Mouse (Mus musculus) G1E (cell line): Measurements from ENCODE around the gene Egfr. TPM values are rescaled to one million over a fixed set of nuclear protein-coding genes. Genes with fewer than 3 reads are reported as not detected.

Experiments used
- ATAC-seq: 2 replicates; pipeline ENCODE4 v1.8.0; 2016; ENCODE audit warnings: mild to moderate bottlenecking; ENCODE audit not compliant: insufficient number of reproducible peaks, poor library complexity, low FRiP score, severe bottlenecking; ENCODE audit errors: extremely low read depth
- DNase-seq: peaks from one replicate; pipeline ENCODE4 v3.0.0; 2012; ENCODE audit warnings: low spot score
- H3K27me3 ChIP-seq: 2 replicates; pipeline ENCODE4 v1.6.1; 2012; ENCODE audit warnings: mild to moderate bottlenecking, low read length, inconsistent platforms; ENCODE audit not compliant: insufficient read depth
- H3K36me3 ChIP-seq: replicated peaks from 2 replicates; pipeline ENCODE3; 2012; ENCODE audit warnings: mild to moderate bottlenecking, inconsistent platforms
- H3K4me1 ChIP-seq: 2 replicates; pipeline ENCODE4 v1.6.1; 2012; ENCODE audit warnings: low read depth, low read length, inconsistent platforms, mixed read lengths; ENCODE audit not compliant: insufficient read depth
- H3K4me3 ChIP-seq: 2 replicates; pipeline ENCODE4 v1.5.1; 2012; ENCODE audit warnings: low read depth, mild to moderate bottlenecking, inconsistent platforms, low read length, moderate library complexity, mixed read lengths
- H3K9me3 ChIP-seq: replicated peaks from 2 replicates; pipeline ENCODE4 v1.6.1; 2012; ENCODE audit warnings: inconsistent platforms
- CTCF ChIP-seq: IDR thresholded peaks from 2 replicates; pipeline ENCODE4 v1.5.1; 2012; ENCODE audit warnings: low read depth, low read length, inconsistent platforms, mixed read lengths
- GATA1 ChIP-seq: IDR thresholded peaks from 2 replicates; pipeline ENCODE4 v1.6.1; 2012; ENCODE audit warnings: borderline replicate concordance, low read length, inconsistent platforms, mixed read lengths
- GATA2 ChIP-seq: IDR thresholded peaks from 2 replicates; pipeline ENCODE4 v1.6.1; 2012; ENCODE audit warnings: low read depth, low read length, inconsistent platforms, borderline replicate concordance
- POLR2AphosphoS5 ChIP-seq: IDR thresholded peaks from 2 replicates; pipeline ENCODE4 v1.6.1; 2012; ENCODE audit warnings: low read depth, low read length, inconsistent platforms; ENCODE audit not compliant: insufficient replicate concordance
- TAL1 ChIP-seq: conservative IDR thresholded peaks from 2 replicates; pipeline ENCODE4 v1.6.1; 2012; ENCODE audit warnings: low read depth, low read length, inconsistent platforms, mixed read lengths
- polyA plus RNA-seq: library from polyadenylated mRNA; stranded (reverse); fragments of >175 nt; gene quantifications from 2 replicates; pipeline ENCODE4 v1.2.3, GENCODE M21; 2012
- total RNA-seq, 2 experiments: library from RNA; stranded (forward) in 1 of 2; stranded (reverse) in 1 of 2; fragments of 200-1000 nt in 1 of 2; fragments of >200 nt in 1 of 2; fragmentation: Nextera tagmentation in 1 of 2; gene quantifications; 2 replicates each; pipeline ENCODE4 v1.2.3; 2014 to 2017

The Egfr gene
- total and polyA plus RNA-seq, 3 experiments, result 0.05 TPM; not detected in 2

DNA sequence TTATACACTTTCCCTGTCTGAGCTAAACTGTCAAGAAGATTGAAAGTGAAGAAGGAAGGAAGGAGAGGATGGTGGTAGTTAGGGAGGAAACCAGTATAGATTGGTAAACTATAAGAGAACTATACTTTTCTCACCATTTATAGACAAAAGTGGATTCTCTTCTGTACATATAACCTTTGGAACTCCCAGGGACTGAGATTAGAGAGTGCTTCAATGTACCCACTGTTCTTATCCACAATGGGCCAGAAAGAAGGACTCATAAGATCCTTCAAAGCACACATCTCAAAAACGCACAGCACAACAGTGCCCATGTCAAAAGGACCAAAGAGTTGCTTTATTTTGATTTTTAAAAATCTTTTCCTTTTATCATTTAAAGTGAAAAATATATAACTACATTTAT, 148.2 kb downstream of the Egfr start:
- Histone ChIP-seq H3K27me3 (peaks cover 4% of the 10 kb centered on the region), H3K4me1 (no peaks in the 10 kb centered on the region), H3K36me3 (no peaks in the 10 kb centered on the region), H3K4me3 (no peak overlapping the region), H3K9me3 (no peaks in the 10 kb centered on the region)
- TF ChIP-seq POLR2AphosphoS5 (no peak), TAL1 (no peak), CTCF (no peak), GATA1 (no peak), GATA2 (no peak)
- no peak for ATAC-seq
- DNase-seq, result no peak

DNA sequence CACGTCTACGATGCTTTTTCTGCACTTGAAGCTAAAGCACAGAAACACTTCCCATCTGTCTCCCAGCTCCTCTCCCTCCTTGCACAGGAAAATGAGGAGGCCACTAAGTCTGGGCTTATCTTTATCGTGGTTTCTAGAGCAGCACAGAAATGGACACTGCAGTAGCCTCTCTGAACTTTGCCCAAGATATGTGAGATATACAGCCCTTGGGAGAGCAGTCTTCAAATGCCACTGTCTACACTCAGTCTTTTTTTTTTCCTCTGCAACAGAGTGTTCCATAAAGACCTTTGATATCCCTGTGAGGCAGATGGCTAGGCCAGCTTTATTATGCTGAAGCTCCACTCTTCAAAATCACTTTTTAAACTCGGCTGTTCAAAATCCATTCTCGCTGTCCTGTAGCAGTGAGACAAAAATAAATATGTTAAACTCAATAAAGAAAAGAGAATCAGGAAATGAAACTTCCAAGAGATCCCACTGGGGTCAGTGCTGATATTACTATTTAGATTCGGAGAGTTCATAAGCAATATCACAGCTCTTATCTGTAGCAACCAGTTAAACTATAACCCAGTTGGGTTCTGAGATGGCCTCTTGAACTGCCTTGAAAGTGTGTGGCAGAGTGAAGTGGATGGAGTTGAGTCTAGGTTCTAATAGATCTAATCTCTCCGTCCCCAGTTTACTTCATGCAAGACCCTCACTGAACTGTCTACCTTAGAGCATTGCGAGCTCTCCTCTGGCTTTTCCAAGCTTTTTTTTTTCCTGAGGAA, 148.8 kb downstream of the Egfr start:
- Histone ChIP-seq H3K4me3 (no peak overlapping the region), H3K27me3 (peaks cover 8% of the 10 kb centered on the region), H3K9me3 (no peaks in the 10 kb centered on the region), H3K36me3 (no peaks in the 10 kb centered on the region), H3K4me1 (no peaks in the 10 kb centered on the region)
- ATAC-seq (no peak), DNase-seq (no peak)
- no peak for TF ChIP-seq TAL1
- no peak for TF ChIP-seq CTCF
- TF ChIP-seq GATA2, result no peak
- TF ChIP-seq POLR2AphosphoS5, result no peak
- no peak for TF ChIP-seq GATA1

DNA sequence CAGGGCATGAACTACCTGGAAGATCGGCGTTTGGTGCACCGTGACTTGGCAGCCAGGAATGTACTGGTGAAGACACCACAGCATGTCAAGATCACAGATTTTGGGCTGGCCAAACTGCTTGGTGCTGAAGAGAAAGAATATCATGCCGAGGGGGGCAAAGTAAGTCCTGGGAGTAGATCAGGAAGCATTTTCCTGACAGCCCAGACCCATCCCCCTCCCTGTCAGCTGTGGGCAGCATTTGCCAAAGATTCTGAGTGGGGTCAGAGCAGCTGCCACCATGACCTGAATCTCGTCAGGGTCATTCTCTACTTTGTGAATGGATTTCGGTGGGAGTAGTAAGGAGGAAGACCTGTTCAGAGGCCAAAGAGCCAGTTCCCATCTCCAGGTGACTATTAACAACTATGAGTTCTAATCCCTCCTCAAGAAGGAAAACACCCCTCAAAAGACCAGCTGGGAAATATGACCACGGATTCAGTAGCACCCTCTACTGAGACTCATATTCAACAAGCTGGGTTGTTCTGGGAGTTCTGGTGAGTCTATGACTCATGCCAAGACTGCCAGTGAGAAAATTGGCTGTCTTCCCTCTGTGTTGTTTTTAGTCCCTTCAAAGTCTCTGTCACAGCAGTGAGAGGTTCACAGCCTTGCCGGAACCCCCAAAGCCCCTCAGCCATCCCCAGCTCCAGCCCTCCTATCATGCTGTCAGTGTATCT, 152.5 kb downstream of the Egfr start:
- Histone ChIP-seq H3K4me3 (no peak overlapping the region), H3K36me3 (no peaks in the 10 kb centered on the region), H3K9me3 (no peaks in the 10 kb centered on the region), H3K4me1 (no peaks in the 10 kb centered on the region), H3K27me3 (peaks cover 8% of the 10 kb centered on the region)
- no peak for ATAC-seq
- no peak for TF ChIP-seq CTCF
- TF ChIP-seq TAL1, result no peak
- no peak for TF ChIP-seq POLR2AphosphoS5
- TF ChIP-seq GATA1, result no peak
- no peak for TF ChIP-seq GATA2
- no peak for DNase-seq

DNA sequence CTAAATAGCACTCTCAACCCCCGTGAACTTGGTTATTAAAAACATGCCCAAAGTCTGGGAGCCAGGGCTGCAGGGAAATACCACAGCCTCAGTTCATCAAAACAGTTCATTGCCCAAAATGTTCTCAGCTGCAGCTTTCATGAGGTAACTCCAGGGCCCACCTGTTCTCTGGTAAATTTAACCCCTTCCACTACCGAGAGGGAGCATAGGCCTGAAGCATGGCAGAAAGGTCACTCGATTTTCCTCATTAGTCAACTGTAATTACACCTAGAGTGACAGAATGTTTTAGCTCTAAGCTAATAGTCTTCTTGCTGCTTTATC, 153.0 kb downstream of the Egfr start:
- no peaks in the 10 kb centered on the region for H3K4me1 ChIP-seq
- H3K36me3 ChIP-seq, result no peaks in the 10 kb centered on the region
- DNase-seq (no peak), ATAC-seq (no peak)
- H3K9me3 ChIP-seq, result no peaks in the 10 kb centered on the region
- TF ChIP-seq GATA2 (no peak), TAL1 (no peak), CTCF (no peak), GATA1 (no peak), POLR2AphosphoS5 (no peak)
- no peak overlapping the region for H3K4me3 ChIP-seq
- peaks cover 8% of the 10 kb centered on the region for H3K27me3 ChIP-seq

DNA sequence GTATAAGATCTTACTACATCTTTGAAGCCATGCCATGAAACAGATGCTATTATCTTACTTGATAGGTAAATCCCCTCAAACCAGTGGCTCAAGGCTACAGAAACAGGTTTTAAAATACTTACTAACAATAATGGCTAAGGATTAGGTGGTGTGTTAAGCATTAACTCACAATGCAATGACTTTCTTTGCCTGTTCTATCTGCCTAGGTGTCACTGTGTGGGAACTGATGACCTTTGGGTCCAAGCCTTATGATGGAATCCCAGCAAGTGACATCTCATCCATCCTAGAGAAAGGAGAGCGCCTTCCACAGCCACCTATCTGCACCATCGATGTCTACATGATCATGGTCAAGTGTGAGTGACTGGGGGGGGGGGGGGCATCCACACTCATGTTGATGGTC, 154.5 kb downstream of the Egfr start:
- no peak overlapping the region for H3K4me3 ChIP-seq
- peaks cover 8% of the 10 kb centered on the region for H3K27me3 ChIP-seq
- H3K4me1 ChIP-seq, result no peaks in the 10 kb centered on the region
- TF ChIP-seq GATA1 (no peak), CTCF (no peak), POLR2AphosphoS5 (no peak), GATA2 (no peak), TAL1 (no peak)
- no peaks in the 10 kb centered on the region for H3K36me3 ChIP-seq
- DNase-seq, result no peak
- no peaks in the 10 kb centered on the region for H3K9me3 ChIP-seq
- no peak for ATAC-seq

DNA sequence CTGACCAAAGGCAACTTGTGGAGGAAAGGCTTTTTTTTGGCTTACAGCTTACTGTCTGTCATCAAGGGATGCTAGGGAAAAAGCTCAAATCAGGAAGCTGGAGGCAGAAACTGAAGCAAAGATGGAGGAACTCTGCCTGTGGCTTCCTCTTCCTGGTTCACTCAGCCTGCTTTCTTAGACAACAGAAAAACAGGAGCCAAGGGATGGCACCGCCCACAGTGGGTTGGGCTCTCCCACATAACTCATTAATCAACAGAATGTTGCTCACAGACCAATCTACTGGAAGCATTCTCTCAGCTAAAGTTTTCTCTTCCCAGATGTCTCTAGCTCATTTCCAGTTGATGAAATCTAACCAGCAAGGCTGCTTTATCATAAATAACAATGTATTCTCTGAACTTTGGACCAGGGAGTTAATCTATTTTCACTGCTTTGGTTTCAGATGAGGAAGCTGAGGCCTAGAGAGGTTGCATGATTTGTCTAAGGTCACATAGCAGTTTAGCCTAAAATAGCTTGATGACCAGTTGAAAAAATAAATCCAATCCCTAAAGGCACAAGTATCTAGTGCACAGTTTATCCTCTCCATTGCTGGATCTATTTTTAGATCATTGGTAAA, 155.6 kb downstream of the Egfr start:
- no peaks in the 10 kb centered on the region for H3K36me3 ChIP-seq
- no peak for ATAC-seq
- H3K9me3 ChIP-seq, result no peaks in the 10 kb centered on the region
- TF ChIP-seq GATA1 (no peak), CTCF (no peak), GATA2 (no peak), POLR2AphosphoS5 (no peak), TAL1 (no peak)
- H3K4me1 ChIP-seq, result no peaks in the 10 kb centered on the region
- H3K4me3 ChIP-seq, result no peak overlapping the region
- H3K27me3 ChIP-seq, result peaks cover 8% of the 10 kb centered on the region
- no peak for DNase-seq

DNA sequence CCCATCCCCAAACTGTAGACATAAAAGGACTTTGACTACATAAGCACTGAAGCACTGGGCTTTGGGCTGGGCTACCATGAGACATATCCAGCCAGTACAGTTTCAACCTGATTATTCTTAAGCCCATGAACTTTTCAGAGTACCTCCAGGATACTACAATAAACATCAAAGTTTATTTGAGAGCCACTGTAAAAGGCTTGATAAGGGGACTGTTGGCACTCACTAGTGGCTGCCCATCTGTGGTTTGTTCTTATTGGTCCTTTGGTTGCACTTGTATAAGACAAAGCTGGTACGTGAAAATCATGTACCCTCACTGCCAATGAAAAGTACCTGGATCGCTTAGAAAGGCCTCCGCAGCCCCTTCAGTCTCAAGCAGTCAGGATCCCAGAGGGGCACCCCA, 162.8 kb downstream of the Egfr start:
- no peak overlapping the region for H3K4me3 ChIP-seq
- H3K4me1 ChIP-seq, result no peaks in the 10 kb centered on the region
- DNase-seq (no peak), ATAC-seq (no peak)
- H3K9me3 ChIP-seq, result no peaks in the 10 kb centered on the region
- TF ChIP-seq POLR2AphosphoS5 (no peak), GATA2 (no peak)
- no peaks in the 10 kb centered on the region for H3K36me3 ChIP-seq
- H3K27me3 ChIP-seq, result no peaks in the 10 kb centered on the region; the same call in 1 of the 2 replicates
